Mouse (Mus musculus) heart, adult 18-20 months (tissue): ENCODE results near the gene Slc6a9. TPM values are rescaled to one million over a fixed set of nuclear protein-coding genes. Genes with fewer than 3 reads are reported as not detected.
A peak's percentile ranks its signal among the peaks of the same experiment; 100 is the strongest.

Experiments used
- DNase-seq, 2 experiments: peaks; one replicate each; pipeline ENCODE4 v3.0.0; 2021 to 2022; ENCODE audit warnings: mixed read lengths in 1 of 2
- total RNA-seq, 2 experiments: library from RNA; stranded (reverse); gene quantifications; 2 replicates each; pipeline ENCODE4 v1.2.3; 2021

The Slc6a9 gene
- total RNA-seq, 2 experiments from 2014 or later = 1.7 to 2.1 TPM

DNA sequence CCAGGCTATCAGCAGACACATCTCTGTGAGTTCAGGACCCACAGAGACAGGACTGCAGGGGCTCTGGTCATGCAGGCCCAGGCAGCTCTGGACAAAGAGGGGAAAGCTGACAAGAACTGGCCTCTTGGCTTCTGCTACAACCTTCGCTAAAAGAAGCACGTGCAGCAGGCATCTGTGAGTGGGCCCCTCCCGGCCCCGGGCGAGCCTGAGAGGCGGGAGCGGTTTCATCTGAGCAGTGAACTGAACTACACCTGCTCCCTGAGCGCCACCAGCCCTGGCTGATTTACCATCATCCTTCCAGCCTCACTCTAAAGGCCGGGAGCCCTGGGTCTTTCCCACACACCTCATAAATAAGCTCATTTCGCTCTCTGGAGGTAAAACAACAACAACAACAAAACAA is 44.0 kb downstream of the Slc6a9 start:
- no peak for DNase-seq

DNA sequence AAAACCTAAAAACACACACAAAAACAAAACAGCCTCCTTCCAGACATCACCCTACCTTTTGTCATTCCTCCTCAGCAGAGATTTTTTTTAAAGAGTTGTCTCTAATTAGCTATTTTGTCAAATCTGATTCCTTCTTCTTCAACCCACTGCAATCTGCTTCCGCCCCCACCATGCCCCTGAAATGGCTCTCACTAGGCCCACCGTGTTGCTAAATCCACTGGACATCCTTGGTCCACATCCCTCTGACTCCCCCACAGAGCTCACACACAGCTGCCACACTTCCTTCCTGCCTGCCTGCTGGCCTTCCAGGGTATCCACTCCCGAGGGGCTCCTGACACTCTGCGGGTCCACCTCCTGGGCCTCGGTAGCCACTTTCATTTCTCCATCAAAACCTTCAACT is 44.4 kb downstream of the Slc6a9 start:
- no peak for DNase-seq

DNA sequence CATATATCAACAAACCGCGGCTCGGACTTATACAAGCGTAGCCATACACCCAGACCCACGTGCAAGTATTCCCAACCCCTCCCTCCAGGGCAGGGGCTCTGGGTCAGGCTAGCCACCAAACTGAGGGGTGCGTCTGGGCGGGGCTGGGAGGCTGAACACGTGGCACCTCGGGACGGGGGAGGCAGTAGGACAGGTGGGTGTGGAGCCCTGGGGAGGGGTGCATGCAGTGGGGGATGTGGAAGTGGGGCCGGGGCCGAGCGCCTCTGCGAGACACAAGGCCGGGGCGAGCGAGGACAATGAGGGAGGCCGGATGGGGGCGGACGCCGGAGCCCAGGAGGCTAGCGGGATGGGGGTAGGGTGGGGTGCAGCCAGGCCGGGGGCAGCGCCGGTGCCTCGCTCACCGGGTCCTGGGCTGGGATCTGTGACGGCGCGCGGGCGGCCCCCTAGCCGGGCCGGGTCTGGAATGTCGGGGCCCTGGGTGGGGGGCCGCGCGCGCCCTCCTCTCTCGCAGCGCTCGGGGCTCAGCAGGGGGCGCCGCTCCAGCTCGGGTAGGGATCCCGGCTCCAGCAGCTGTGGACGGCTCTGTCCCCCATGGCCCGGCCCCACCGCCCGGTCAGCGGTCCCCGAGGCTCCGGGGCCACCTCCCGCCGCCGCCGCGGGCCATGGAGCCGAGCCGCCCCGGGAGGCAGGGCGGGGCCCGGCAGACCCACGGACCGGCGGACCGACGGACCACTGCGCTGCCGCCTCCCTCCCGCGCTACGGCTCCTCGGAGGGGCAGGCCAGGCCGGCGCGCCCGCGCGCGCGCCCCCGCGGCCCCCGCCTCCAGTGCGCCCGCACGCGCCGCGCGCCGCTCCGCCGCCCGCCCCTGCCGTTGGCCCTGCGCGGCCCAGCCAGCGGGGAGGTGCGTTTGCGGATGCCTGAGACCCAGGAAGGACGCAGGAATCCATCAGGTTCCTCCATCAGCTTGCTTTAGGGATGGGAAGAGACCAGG is 48.7 kb downstream of the Slc6a9 start, which contains the start of gene B4galt2:
B4galt2 (minus strand) TSS at position 787 of the 991 bp plus-strand sequence.
- peak; percentile 50 to 53 for DNase-seq

DNA sequence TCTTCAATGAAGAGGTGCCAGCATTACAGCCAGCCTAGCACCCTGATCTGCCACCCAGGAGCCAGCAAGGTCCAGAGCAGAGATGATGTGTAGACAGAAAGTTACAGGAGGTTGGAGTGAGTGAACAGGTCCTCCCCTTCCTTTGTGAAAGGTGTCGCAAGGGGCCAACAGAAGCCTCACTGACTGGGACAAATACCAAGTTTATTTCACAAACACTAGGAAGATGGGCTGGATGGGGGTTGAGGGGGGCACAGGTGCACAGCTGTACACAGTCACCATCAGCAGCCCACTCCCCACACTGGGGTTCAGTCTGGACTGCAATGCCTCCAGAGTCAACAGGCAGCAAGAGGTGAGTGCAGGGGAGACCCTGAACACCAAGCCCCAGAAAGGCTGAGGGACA is 49.8 kb downstream of the Slc6a9 start:
- no peak for DNase-seq

DNA sequence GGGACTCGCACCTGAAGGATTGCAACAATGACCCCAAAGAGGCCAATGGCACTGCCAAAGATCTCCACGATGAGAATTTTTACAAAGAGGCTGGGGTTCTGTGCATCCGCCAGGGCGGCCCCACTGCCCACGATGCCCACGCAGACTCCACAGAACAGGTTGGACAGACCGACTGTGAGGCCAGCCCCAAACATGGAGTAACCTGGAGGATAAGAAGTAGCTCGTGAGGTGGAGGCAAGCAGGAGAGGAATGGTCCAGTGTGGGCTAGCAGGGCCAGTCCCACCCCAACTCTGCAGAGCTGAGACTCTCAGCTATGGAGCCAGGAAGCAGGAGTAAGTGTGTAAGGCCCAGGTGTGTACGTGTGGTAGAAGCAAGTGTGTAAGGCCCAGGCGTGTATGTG is 50.8 kb downstream of the Slc6a9 start:
- no peak for DNase-seq

DNA sequence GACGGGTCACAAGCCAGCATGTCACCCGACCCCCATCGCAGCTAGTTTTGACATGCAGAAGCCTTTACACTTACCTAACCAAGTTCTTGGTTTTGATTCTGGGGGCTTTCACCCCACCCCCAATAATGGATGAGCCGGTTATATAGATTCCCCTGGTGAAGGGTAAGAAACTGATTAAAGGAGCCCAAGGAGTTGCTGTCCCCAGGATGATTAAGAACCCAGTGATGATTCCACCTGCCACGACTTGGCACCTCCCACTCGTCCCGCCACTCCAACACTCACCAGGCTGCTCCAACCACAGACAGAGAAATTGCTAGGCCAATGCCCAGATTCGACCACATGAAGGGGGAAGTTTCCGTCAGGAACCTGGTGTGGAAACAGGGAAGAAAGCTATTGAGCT is 51.7 kb downstream of the Slc6a9 start:
- DNase-seq = no peak

DNA sequence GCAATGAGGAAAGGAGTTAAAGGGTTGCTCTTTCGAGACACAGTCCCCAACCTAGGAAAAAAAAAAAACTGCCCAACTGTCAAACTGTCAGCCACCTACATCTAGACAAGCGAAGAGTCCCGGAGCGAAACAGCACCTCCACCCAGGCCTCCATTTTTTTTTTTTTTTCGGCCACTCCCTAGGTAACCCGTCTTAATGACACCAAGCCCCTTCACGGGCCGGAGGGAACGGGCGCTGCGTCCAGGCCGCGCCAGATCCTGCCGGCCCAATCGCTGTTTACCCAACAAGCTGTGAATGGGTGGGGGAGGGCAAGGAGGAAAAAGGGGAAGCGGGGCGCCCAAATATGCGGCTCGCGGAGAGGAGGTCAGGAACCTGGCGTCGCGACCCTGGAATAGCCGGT is 52.3 kb downstream of the Slc6a9 start:
- DNase-seq = peak; percentile 29 to 42

DNA sequence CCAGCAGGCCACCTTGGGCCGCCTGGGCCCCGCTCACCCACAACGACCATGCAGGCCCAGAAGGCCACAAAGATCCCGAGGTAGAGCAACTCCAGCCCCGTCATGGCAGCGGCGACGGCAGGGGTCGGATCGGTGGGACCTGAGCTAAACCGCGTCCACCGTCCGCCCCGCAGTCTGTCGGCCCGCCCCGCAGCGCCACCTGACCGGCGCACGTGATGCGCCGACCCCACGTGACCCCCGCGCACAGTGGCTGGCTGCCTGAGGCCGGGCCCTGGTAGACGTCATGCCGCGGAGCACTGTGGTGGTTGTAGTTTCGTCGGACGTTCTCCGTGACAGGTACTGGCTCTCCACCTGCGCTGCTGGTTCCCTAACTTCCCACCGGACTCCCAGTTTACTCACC is 52.8 kb downstream of the Slc6a9 start, which contains the start of gene Atp6v0b:
Atp6v0b (minus strand) TSS at position 201 of the 400 bp plus-strand sequence.
- peak; percentile 95 for DNase-seq

DNA sequence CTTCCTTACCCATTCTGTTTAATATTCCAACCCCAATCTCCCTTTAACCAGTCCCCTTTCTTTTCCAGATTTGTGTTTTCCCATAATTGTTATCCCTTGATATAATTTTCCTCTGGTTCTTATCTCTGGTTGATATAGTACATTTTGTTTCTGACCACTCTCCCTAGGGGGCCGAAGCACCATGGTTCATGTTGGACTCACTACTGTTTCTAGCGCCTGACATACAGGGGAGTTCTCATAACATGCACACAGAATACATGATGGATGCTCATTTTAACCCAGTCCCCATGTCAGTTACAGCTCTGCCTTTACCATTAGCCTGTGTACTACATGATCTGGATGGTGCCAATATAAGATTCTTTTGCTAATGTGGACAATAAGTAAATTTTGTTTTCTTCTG is 53.6 kb downstream of the Slc6a9 start:
- no peak for DNase-seq

DNA sequence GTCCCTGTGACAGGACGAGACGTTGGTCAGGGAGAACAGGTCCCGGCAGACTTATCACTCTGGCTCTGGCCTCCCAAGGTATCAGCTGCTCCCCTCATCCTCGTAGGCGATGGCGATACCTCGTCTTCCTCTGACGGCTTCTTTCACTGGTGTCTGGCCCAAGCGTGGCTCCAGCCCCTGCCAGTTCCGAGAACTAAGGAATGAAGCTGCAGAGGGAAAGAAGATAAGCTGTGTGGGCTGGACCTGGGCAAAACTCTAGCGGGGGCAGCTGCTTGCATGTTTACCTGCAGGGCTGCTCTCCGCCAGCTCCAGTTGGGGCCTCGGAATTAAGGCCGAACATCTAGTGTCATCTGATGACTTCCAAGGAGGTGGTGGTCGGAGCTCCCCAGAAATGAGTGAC is 55.2 kb downstream of the Slc6a9 start:
- DNase-seq = no peak

DNA sequence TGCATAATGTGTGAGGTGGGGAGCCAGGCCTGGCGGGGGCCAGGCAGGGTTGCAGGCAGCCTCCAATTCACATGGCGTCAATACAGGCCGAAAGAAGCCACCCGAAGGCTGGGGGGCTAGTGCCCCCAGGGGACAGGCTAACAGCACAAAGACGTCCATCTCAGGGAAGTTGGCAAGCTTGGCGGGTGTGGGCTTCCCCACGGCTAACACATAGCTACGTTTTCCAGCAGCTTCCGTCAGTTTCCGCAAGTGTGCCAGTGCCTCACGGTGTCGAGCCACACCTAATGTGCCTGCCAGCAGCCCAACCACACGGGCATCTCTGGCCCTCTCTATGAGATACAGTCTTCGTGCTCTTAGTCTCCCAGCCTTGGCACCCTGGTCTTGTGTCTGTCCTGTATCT is 55.7 kb downstream of the Slc6a9 start:
- DNase-seq = no peak

DNA sequence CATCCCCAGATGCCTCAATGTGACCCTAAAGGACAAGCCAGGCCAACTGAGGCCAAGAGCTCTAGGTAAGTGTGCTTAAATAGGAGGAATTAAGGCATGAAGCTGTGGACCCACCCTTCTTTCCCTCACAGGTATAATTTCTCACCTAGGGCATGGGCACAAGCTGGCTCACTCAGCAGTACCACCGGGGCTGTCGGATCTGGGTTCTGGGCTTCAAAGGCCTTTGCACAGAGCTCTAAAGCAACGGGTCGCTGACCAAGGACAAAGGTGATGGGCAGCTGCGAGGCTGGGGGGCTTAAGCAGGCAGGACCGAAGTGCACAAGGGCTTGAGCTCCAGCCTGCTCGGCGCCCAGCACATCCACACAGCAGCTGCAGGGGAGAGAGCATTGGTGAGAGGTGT is 56.4 kb downstream of the Slc6a9 start:
- DNase-seq = no peak

DNA sequence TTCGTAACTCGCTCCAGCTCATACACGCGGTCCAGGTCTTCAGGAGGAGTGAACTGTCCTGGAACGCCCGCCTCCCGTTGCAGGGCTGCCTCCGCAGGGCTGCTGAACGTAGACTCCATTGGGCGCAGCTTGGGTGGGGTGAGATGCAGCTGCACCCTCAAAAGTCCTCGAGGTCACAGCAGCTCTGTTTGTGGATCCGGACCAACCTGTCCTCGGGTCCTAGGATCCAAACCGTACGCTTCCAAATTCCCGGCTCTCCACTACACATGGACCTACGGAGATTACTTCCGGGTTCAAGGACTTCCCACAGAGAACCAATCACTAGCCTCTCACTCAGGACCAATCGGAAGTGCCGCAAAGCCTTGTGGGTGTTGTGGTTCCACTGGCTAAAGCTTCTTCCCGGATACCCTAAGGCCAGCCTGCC is 57.4 kb downstream of the Slc6a9 start, which contains the start of gene Dph2:
Dph2 (minus strand) TSS at position 295 of the 424 bp plus-strand sequence.
- DNase-seq = peak; percentile 91 to 93

DNA sequence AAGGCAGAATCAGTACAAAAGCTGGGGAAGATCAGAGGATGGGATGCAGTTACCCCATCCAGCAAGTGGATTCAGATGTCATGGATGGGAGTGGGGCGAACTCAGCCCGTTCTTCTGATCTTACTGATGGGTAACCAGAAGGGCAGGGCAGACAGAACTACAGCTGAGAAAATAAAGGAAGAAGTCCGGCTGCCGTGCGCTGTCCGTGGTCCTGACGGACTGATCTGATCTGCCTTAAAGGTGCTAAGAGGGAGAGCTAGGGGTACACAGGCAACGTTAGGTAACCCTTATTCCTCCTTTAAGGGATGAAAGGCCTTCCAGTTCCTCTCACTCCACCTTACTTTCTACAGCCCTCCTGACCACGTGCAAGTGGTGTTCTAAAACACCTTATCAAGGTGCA is 59.1 kb downstream of the Slc6a9 start:
- peak; percentile 38 to 74 for DNase-seq

DNA sequence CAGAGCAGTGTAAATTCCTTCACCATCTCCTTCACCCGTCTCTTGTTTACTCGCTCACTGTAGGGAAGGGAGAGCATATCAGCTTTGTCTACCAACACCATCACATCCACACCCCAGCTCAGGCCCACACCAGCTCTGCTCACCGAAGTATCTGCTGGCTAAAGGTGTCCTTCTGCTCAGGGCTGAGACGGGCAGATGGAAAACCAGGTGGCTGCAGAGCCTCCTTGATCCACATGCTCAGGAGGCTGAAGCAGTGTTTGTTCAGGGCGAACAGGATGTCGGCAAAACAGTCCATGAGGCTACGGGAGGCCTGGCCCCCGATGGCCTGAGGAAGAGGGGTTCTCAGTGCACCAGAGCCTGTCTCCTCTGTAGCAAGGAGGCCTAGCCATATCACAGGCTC is 60.3 kb downstream of the Slc6a9 start:
- DNase-seq = no peak

DNA sequence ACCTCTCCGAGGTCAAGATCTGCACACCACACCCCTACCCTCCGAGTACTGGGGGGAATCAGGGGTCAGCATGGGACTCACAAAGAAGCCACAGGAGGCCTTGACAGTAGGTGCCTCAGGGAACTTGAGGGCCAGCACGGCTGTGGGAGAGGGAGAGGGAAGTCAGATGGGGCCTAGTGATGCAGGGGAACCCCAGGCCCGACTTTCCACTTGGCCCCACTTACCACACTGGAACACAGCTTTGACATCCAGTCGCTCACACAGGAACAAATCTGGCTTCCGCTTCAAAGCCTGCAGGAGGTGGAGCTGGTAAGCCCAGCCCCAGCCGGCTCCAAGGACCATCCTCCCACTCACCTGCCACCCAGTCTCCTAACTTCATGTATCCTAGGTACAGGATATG is 61.0 kb downstream of the Slc6a9 start:
- DNase-seq = no peak

DNA sequence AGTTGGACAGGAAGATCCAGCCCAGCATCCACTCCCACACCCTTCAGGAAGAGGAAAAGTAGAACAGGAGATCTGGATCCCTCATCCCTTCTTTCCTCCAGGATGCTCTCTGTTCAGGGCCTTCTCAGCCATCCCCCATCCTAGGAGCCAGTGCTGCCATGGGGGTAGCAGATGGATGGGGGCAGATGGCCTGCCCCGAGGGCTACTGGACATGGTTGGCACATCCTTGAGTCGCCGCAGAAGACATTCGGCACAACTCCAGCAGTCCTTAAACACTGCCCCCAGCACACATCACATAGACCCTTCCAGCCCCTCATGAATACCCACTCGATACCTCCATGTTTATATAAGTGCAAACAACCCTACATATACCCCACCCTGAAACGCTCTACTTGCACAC is 61.7 kb downstream of the Slc6a9 start:
- DNase-seq = no peak

DNA sequence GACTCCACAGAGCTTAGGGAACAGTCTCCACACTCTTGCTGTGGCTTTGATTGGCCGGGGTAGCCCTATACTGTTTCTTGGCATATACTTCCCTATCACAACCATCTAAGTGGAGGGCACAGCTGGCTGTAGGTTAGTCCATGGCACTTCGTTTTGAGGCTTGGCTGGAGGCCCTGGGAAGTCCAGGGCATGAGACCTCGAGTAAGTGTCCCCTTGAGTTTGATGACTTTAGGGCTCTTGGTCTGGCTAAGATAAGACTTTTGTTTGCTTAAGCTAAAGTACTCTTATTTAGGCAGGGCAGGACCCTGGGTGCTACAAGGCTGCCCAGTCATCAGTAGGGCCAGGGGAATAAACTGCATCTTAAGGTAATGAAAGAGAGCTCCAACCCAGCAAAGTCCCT is 63.8 kb downstream of the Slc6a9 start:
- no peak for DNase-seq

DNA sequence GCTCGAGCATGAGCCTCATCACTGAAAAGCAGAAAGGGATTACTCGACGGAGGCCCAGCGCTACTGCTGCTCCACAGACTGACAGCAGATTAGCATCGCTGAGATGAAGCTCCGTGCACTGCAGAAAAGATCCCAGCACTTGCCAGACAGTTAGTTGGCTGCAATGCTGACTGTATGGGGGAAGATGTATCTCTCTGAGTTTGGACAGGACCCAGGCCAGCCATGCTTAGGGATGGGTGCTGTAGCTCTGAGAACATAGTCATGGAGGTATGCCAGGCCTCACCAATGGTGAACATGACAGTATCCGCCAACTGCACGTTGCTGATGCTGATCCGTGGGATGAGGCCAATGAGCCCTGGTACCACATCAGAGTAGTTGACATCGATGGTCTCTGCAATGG is 69.8 kb downstream of the Slc6a9 start:
- no peak for DNase-seq

DNA sequence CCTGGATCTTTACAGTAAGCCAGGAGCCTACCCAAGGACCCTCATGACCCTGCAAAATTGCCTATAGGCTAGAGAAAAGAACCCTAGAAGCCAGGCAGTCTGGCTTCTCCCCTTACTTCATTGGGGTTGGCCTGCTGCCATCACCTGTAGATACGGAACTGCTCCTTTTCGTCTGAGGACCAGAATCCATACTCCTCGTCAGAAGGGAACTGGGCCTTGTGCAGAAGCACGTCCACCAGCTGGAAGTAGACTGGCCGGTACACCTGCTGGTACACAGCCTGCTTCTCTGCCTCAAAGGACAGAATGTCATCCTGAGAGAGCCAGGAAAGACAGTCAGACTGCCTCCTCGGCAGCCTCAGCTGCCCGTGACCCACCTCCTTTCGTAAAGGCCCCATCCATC is 70.5 kb downstream of the Slc6a9 start:
- no peak for DNase-seq

DNA sequence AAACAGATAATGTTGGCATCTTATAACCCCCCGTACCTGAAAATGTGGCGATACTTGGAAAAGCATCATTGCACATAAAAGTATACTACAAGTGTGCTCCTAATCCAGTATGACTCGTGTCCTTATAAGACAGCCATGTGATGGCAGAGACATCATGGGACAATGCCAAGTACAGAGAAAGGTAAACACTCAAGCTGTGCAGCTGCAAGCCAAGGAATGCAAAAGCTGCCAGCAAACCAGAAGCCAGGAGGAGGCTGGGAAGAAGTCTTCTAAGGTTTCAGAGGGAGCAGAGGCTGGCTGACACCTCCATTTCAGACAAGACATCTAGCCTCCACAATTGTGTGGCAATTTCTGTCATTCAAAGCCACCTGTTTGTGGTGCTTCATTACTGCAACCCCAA is 71.9 kb downstream of the Slc6a9 start:
- DNase-seq = no peak

DNA sequence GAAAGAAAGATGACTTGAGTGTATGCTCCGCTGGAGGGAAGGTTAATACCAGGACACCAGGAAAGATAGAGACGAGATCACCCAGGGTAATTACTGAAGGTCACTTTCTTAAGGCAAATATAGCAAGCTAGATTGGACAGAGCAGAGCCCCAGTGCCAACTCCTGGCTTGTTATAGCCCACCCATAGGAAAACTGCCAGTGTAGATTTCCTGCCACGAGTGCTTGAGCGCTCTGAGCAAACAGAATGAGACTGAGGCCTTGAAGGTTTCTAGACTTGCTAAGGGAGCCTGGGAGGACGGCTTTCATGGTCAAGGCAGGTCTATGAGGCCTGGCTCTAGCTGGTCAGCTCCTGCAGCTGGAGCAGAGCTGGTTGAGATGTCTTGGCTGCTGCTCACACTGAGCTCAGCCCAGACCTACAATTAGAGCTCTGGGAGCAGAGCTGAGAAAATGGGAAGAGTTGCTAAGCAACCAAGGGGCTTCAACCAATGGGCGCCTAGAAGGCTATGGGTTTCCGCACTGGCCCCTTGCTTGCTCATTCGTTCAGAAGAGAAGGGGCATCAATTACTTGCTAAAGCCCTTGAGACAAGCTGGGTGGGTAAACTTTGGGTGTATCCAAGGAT is 74.6 kb downstream of the Slc6a9 start:
- peak in 1 of 2 experiments; percentile 18 for DNase-seq

DNA sequence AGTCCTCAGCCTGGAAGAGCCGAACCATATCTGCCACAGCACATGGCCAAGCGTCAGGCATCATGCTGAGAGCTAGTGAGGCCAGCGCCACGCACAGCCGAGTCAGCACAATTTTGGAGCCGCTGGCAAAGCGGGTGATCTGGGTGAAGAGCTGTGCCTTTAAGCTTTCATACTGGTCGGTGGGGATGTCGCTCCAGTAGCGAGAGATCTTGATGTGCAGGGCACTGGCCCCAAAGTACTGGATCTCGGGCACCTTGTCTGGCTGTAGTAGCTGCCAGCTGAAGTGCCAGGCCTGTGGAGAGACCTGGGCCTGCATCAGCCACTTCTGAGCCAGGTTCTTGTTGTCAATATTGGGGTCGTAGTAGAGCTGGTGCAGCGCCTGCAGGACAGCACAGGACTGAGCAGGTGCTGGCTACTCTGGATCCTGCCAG is 77.8 kb downstream of the Slc6a9 start:
- DNase-seq = no peak
